Mouse (Mus musculus): ENCODE measurements around the gene Dlgap1. TPM values are rescaled to one million over a fixed set of nuclear protein-coding genes. Genes with fewer than 3 reads are reported as not detected.

Gene Dlgap1
- polyA plus RNA-seq, 1 experiment from 2014 or later, result 34.5 TPM

- Histone ChIP-seq H3K4me2 (ENCODE audit: low read length) (no peak overlapping the region), H3K27me3 (ENCODE audit: control insufficient read depth, insufficient read depth, low read depth, low read length) (no peaks in the 10 kb centered on the region), H3K36me3 (ENCODE audit: control insufficient read depth, insufficient read depth, low read length) (no peaks in the 10 kb centered on the region), H3K4me1 (ENCODE audit: control insufficient read depth, insufficient read depth, low read length) (no peaks in the 10 kb centered on the region), H3K27ac (ENCODE audit: low read length) (no peak overlapping the region), H3K4me3 (ENCODE audit: low read depth, low read length) (no peak overlapping the region), H3K9me3 (replicated peaks; ENCODE audit: control insufficient read depth, low read length, poor library complexity, severe bottlenecking) (no peaks in the 10 kb centered on the region), H3K9ac (ENCODE audit: low read depth, low read length) (no peak overlapping the region)
- WGBS, result 64% methylated on average over 6 of the region's 6 CpGs
- ATAC-seq, result no peak
Measured at GRCm38 (mm10) chr17:70004628-70005027, 35.8 kb downstream of the Dlgap1 start.

GRCm38 (mm10) chr17:70007607-70008006 lies 38.7 kb downstream of the Dlgap1 start:
- Histone ChIP-seq H3K4me2 (ENCODE audit: low read length) (no peak overlapping the region), H3K4me1 (ENCODE audit: control insufficient read depth, insufficient read depth, low read length) (no peaks in the 10 kb centered on the region), H3K27ac (ENCODE audit: low read length) (no peak overlapping the region), H3K27me3 (ENCODE audit: control insufficient read depth, insufficient read depth, low read depth, low read length) (no peaks in the 10 kb centered on the region), H3K4me3 (ENCODE audit: low read depth, low read length) (no peak overlapping the region), H3K9ac (ENCODE audit: low read depth, low read length) (no peak overlapping the region), H3K9me3 (replicated peaks; ENCODE audit: control insufficient read depth, low read length, poor library complexity, severe bottlenecking) (no peaks in the 10 kb centered on the region), H3K36me3 (ENCODE audit: control insufficient read depth, insufficient read depth, low read length) (no peaks in the 10 kb centered on the region)
- no peak for ATAC-seq
- 87% methylated on average over 5 of the region's 5 CpGs for WGBS

DNA sequence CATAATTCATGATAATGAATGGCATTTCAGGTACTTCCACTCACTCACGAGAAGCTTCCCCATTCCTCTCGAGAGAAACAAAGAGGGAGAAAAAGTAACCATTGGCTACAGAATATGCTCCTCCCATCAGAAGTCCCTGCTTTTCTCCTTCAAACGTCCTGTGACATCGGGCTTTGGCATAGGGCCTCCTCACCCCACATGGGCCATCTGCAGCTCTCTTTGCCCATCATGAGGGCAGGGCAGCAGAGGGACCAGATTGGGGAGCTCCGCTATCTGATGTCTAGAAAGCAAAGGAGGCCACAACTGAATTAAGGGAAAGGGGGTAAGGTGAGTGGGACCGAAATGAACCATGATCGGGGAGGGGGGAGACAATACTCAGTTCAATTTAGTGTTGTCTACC lies 47.6 kb downstream of the Dlgap1 start:
- no peak overlapping the region for H3K9ac ChIP-seq (ENCODE audit: low read depth, low read length)
- H3K9me3 ChIP-seq (replicated peaks; ENCODE audit: control insufficient read depth, low read length, poor library complexity, severe bottlenecking), result no peaks in the 10 kb centered on the region
- H3K27me3 ChIP-seq (ENCODE audit: control insufficient read depth, insufficient read depth, low read depth, low read length), result no peaks in the 10 kb centered on the region
- no peak overlapping the region for H3K27ac ChIP-seq (ENCODE audit: low read length)
- no peak overlapping the region for H3K4me3 ChIP-seq (ENCODE audit: low read depth, low read length)
- H3K4me1 ChIP-seq (ENCODE audit: control insufficient read depth, insufficient read depth, low read length), result no peaks in the 10 kb centered on the region
- no peak for ATAC-seq
- H3K4me2 ChIP-seq (ENCODE audit: low read length), result no peak overlapping the region
- 77% methylated on average over 7 of the region's 7 CpGs for WGBS
- no peaks in the 10 kb centered on the region for H3K36me3 ChIP-seq (ENCODE audit: control insufficient read depth, insufficient read depth, low read length)

DNA sequence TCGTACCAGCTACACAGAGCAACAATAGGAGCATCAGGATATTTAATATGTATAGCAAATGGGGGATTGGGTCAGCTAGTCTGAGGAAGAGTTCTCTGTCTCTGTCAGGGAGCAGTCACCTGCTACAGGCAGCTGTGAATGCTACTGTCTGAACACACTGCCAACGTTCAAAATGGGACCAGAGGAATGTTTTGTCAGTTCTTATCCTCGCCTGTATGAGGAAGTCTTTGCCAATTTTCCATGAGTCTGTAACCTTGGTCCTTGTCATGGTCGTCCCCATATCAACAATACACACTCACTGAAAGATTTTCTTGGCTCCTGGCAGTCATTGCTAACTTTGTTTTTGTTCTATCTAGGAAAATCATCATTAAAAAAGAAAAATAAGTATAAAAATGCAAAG lies 51.5 kb downstream of the Dlgap1 start:
- no peaks in the 10 kb centered on the region for H3K4me1 ChIP-seq (ENCODE audit: control insufficient read depth, insufficient read depth, low read length)
- no peaks in the 10 kb centered on the region for H3K36me3 ChIP-seq (ENCODE audit: control insufficient read depth, insufficient read depth, low read length)
- no peak for ATAC-seq
- H3K27me3 ChIP-seq (ENCODE audit: control insufficient read depth, insufficient read depth, low read depth, low read length), result no peaks in the 10 kb centered on the region
- 70% methylated on average over 4 of the region's 4 CpGs for WGBS
- no peak overlapping the region for H3K4me2 ChIP-seq (ENCODE audit: low read length)
- H3K9me3 ChIP-seq (replicated peaks; ENCODE audit: control insufficient read depth, low read length, poor library complexity, severe bottlenecking), result no peaks in the 10 kb centered on the region
- no peak overlapping the region for H3K4me3 ChIP-seq (ENCODE audit: low read depth, low read length)
- no peak overlapping the region for H3K27ac ChIP-seq (ENCODE audit: low read length)
- no peak overlapping the region for H3K9ac ChIP-seq (ENCODE audit: low read depth, low read length)

- H3K27me3 ChIP-seq (ENCODE audit: control insufficient read depth, insufficient read depth, low read depth, low read length), result no peaks in the 10 kb centered on the region
- H3K36me3 ChIP-seq (ENCODE audit: control insufficient read depth, insufficient read depth, low read length), result no peaks in the 10 kb centered on the region
- no peaks in the 10 kb centered on the region for H3K4me1 ChIP-seq (ENCODE audit: control insufficient read depth, insufficient read depth, low read length)
- H3K4me3 ChIP-seq (ENCODE audit: low read depth, low read length), result no peak overlapping the region
- no peak for ATAC-seq
- no peak overlapping the region for H3K27ac ChIP-seq (ENCODE audit: low read length)
- WGBS, result 42% methylated on average over 2 of the region's 2 CpGs
- no peaks in the 10 kb centered on the region for H3K9me3 ChIP-seq (replicated peaks; ENCODE audit: control insufficient read depth, low read length, poor library complexity, severe bottlenecking)
- no peak overlapping the region for H3K9ac ChIP-seq (ENCODE audit: low read depth, low read length)
- H3K4me2 ChIP-seq (ENCODE audit: low read length), result no peak overlapping the region
Measured at GRCm38 (mm10) chr17:70022618-70023017, 53.7 kb downstream of the Dlgap1 start.

DNA sequence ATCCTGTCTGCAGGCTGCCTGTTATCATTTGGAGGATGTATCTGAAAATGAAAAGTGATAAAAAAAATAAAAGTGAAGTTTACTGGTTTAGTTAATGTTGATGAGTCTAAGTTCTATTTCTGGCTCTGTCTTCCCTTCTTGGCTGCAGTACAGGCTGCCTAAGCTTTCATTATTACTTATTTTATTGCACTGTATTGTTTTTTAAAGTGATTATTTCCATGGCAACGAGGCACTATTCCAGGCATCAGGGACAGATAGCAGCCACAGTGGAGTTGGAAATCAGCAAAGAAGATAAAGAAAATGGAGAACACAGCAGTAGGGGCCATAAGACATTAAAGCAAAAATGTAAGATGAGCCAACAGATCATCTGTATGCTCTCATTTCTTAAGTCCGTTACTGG lies 66.0 kb downstream of the Dlgap1 start:
- no peak overlapping the region for H3K27ac ChIP-seq (ENCODE audit: low read length)
- no peaks in the 10 kb centered on the region for H3K36me3 ChIP-seq (ENCODE audit: control insufficient read depth, insufficient read depth, low read length)
- H3K4me2 ChIP-seq (ENCODE audit: low read length), result no peak overlapping the region
- H3K4me1 ChIP-seq (ENCODE audit: control insufficient read depth, insufficient read depth, low read length), result no peaks in the 10 kb centered on the region
- no peak overlapping the region for H3K4me3 ChIP-seq (ENCODE audit: low read depth, low read length)
- no peaks in the 10 kb centered on the region for H3K27me3 ChIP-seq (ENCODE audit: control insufficient read depth, insufficient read depth, low read depth, low read length)
- 61% methylated on average over 2 of the region's 2 CpGs for WGBS
- H3K9me3 ChIP-seq (replicated peaks; ENCODE audit: control insufficient read depth, low read length, poor library complexity, severe bottlenecking), result no peaks in the 10 kb centered on the region
- ATAC-seq, result no peak
- H3K9ac ChIP-seq (ENCODE audit: low read depth, low read length), result no peak overlapping the region

DNA sequence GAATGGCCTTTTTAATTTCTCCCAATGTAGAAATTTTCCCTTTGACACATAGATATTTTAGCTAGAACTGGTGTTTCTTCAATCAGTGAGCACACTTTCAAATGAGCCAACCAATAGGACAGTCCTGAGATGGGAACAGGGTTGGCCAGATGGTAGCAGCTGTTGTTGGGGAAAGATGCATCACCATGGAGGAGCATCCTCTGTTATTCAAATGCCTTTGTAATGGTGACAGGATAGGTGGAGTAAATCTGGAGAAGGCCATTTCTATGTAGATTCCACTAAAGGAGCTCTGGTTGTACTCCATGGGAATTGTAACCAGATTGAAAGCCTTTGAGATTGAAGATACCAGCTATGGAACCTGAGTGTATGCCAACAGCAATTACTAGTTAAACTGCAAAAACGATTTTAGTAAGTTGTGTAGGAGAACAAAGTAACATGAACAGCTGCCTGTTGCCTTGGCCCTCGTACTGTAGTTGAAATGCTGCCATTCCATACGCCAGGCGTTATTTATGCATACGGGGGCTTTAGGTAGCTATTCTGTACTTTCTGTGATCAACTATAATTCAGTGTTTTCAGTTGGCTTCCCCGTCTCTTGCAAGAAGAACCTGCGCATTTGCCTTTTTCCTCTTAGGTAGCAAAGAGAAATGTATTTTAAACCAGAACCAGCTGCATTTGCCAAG lies 72.0 kb downstream of the Dlgap1 start:
- ATAC-seq, result no peak
- Histone ChIP-seq H3K4me3 (ENCODE audit: low read depth, low read length) (no peak overlapping the region), H3K9me3 (replicated peaks; ENCODE audit: control insufficient read depth, low read length, poor library complexity, severe bottlenecking) (no peaks in the 10 kb centered on the region), H3K4me1 (ENCODE audit: control insufficient read depth, insufficient read depth, low read length) (0 out of 2 replicates have a peak, but pooled peaks cover 3% of the 10 kb centered on the region), H3K27ac (ENCODE audit: low read length) (no peak overlapping the region), H3K27me3 (ENCODE audit: control insufficient read depth, insufficient read depth, low read depth, low read length) (no peaks in the 10 kb centered on the region), H3K9ac (ENCODE audit: low read depth, low read length) (no peak overlapping the region), H3K36me3 (ENCODE audit: control insufficient read depth, insufficient read depth, low read length) (no peaks in the 10 kb centered on the region), H3K4me2 (ENCODE audit: low read length) (no peak overlapping the region)
- WGBS, result 83% methylated on average over 7 of the region's 7 CpGs

DNA sequence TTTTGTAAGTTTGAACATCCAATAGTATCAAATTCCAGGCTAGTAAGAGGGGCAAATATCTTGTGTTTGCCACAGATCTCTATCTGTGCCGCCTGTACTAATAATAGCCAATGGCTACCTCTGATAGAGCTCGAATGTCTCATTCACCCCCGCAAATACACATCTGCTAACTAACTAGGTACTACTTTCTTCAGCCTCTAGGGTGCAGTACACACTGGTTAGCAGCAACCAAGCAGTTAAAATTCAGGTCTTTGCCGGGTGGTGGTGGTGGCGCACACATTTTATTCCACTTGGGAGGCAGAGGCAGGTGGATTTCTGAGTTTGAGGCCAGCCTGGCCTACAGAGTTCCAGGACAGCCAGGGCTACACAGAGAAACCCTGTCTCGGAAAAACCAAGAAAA lies 99.4 kb downstream of the Dlgap1 start:
- H3K27ac ChIP-seq (ENCODE audit: low read length), result no peak overlapping the region
- H3K9ac ChIP-seq (ENCODE audit: low read depth, low read length), result no peak overlapping the region
- WGBS, result 82% methylated on average over 6 of the region's 6 CpGs
- ATAC-seq, result no peak
- no peaks in the 10 kb centered on the region for H3K36me3 ChIP-seq (ENCODE audit: control insufficient read depth, insufficient read depth, low read length)
- no peaks in the 10 kb centered on the region for H3K4me1 ChIP-seq (ENCODE audit: control insufficient read depth, insufficient read depth, low read length)
- no peaks in the 10 kb centered on the region for H3K27me3 ChIP-seq (ENCODE audit: control insufficient read depth, insufficient read depth, low read depth, low read length)
- no peaks in the 10 kb centered on the region for H3K9me3 ChIP-seq (replicated peaks; ENCODE audit: control insufficient read depth, low read length, poor library complexity, severe bottlenecking)
- no peak overlapping the region for H3K4me2 ChIP-seq (ENCODE audit: low read length)
- no peak overlapping the region for H3K4me3 ChIP-seq (ENCODE audit: low read depth, low read length)

DNA sequence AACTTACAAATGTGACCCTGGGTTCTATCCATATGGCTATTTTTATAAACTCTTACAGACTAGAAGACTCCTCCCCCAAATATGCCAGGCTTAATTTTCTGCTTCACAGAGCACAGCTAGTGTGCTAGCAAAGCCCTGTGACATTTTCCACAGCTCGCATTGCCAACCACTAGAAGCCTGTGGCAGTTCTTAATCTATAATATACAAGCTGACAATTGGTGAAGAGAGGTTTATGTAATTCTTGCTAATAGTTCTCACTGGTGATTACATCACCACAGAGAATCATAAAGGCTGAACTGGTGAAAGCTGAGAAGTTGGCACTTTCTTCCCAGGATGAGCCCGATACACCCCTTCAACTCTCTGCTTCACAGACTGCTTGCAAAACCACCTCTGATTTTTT lies 103.2 kb downstream of the Dlgap1 start:
- Histone ChIP-seq H3K9me3 (replicated peaks; ENCODE audit: control insufficient read depth, low read length, poor library complexity, severe bottlenecking) (no peaks in the 10 kb centered on the region), H3K4me1 (ENCODE audit: control insufficient read depth, insufficient read depth, low read length) (no peaks in the 10 kb centered on the region), H3K36me3 (ENCODE audit: control insufficient read depth, insufficient read depth, low read length) (no peaks in the 10 kb centered on the region), H3K27me3 (ENCODE audit: control insufficient read depth, insufficient read depth, low read depth, low read length) (no peaks in the 10 kb centered on the region), H3K9ac (ENCODE audit: low read depth, low read length) (no peak overlapping the region), H3K27ac (ENCODE audit: low read length) (no peak overlapping the region), H3K4me3 (ENCODE audit: low read depth, low read length) (no peak overlapping the region), H3K4me2 (ENCODE audit: low read length) (no peak overlapping the region)
- WGBS, result 47% methylated on average over 2 of the region's 2 CpGs
- ATAC-seq, result peak; percentile 64
